In the genomic region with DNA sequence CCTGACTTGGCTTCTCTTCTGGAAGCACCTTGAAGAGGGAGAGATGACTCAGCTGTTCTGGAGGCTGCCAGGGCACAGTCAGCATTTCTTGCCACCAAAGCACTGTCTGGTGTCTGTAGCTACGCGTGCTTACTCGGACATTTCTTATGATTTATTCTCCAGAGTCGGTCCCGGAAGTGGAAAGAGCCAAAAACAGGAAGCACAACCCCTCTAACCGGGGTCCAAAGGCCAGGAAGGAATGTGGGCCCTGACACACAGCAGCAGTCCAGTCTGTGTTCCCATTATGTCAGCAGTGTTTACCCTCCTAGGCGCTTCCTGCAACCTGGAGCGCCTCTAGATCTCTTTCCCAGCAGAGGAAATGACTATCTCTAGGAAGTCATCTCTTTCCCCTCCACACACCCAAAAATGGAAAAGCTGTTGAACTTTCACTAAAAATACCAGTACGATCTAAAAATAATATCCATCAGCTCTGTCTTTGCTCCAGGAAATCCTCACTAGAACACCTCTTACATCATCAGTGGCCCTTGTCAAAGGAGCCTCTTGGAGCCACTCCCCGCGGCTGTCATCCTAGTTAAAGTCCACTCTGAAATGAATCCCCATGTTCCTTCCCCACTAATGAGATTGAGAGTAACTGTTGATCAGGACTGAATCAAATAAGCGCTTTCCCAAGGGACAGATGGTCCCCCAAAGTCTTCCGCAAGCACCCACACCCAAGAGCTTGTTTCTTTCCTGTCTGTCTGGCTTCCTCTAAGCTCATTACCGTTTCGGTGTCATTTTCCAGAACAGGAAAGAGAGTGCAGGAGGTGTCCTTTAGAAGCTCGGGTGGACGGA, we compare ENCODE assay signal across 10 mouse cellular contexts.
DNase-seq lines count a peak whose midpoint lies in the region; ATAC-seq lines count a peak whose summit lies in the region.
"Had no signal": no experiment of that assay in that cellular context is flagged by ENCODE, and none has a peak within 500 bp of the region (broad histone marks: within the 10 kb centered on the region; RNA-seq: fewer than 3 reads in every experiment).

No protein-coding gene starts in this region.

- no peak overlapping the region for H3K4me3 ChIP-seq in heart, embryonic 14.5 days (ENCODE audit: control insufficient read depth in 1 of 2, insufficient read depth in 1 of 2, low read depth in 1 of 2, low read length in 2 of 2)
- no peak overlapping the region for H3K4me3 ChIP-seq in midbrain, embryonic 10.5 days
- H3K4me3 ChIP-seq: neural tube, embryonic 13.5 days had no signal

- H3K27me3 ChIP-seq in heart, embryonic 14.5 days (ENCODE audit: control insufficient read depth, insufficient read depth, low read length), result no peaks in the 10 kb centered on the region
- peaks cover 11% of the 10 kb centered on the region for H3K27me3 ChIP-seq in midbrain, embryonic 10.5 days (ENCODE audit: low read depth, poor library complexity, severe bottlenecking)
- H3K27me3 ChIP-seq: neural tube, embryonic 13.5 days had no signal

- H3K4me1 ChIP-seq in heart, embryonic 14.5 days (ENCODE audit: control insufficient read depth in 2 of 2, insufficient read depth in 2 of 2, low read length in 2 of 2), result peaks cover 9 to 12% of the 10 kb centered on the region in 2 experiments; a peak in 3 of 4 replicates
- H3K4me1 ChIP-seq in midbrain, embryonic 10.5 days, result 0 out of 2 replicates have a peak, but pooled peaks cover 6% of the 10 kb centered on the region

- peak overlapping the region; percentile 31 to 64; a peak in 3 of 4 replicates for H3K27ac ChIP-seq in heart, embryonic 14.5 days (replicated peaks in 1 of 2; ENCODE audit: control insufficient read depth in 1 of 2, insufficient read depth in 1 of 2, low read depth in 2 of 2, low read length in 2 of 2)
- H3K27ac ChIP-seq in midbrain, embryonic 10.5 days (replicated peaks), result no peak overlapping the region
- H3K27ac ChIP-seq: neural tube, embryonic 13.5 days had no signal

- no peaks in the 10 kb centered on the region for H3K36me3 ChIP-seq in heart, embryonic 14.5 days (ENCODE audit: control insufficient read depth, insufficient read depth, low read length)
- no peaks in the 10 kb centered on the region for H3K36me3 ChIP-seq in midbrain, embryonic 10.5 days
- H3K36me3 ChIP-seq: neural tube, embryonic 13.5 days had no signal

- 43% methylated on average over 17 of the region's 17 CpGs for WGBS in heart, embryonic 14.5 days
- WGBS in midbrain, embryonic 10.5 days, result 85% methylated on average over 17 of the region's 17 CpGs

- peak; percentile 82 for ATAC-seq in heart, embryonic 14.5 days (ENCODE audit: insufficient number of reproducible peaks, insufficient read depth, low FRiP score, low read depth)
- ATAC-seq: inflammation-experienced regulatory T-cells, adult 6 months had no signal

- no peak overlapping the region for H3K9ac ChIP-seq in heart, embryonic 14.5 days (ENCODE audit: low read length)
- H3K9ac ChIP-seq: neural tube, embryonic 13.5 days had no signal

- intact Hi-C loops in gastrocnemius, postnatal 14 days (cut with DNase I; ENCODE audit: low total_unique reads), result no loop called here

- H3K9me3 ChIP-seq in heart, embryonic 14.5 days (ENCODE audit: control insufficient read depth, low read length), result peaks cover 4% of the 10 kb centered on the region; the same call in 1 of the 2 replicates
- peaks cover 8% of the 10 kb centered on the region; the same call in 1 of the 2 replicates for H3K9me3 ChIP-seq in midbrain, embryonic 10.5 days (replicated peaks)

- peak; percentile 25 for DNase-seq in gastrocnemius, adult 18-20 months (ENCODE audit: low spot score)
- no peak for DNase-seq in gastrocnemius, postnatal 14 days
- peak; percentile 55 to 86 for DNase-seq in kidney, postnatal 25 days
- peak; percentile 22 for DNase-seq in retina, embryonic 14.5 days (ENCODE audit: low spot score)
- no peak for DNase-seq in testis, postnatal 10 days (ENCODE audit: low spot score)
- DNase-seq in midbrain, embryonic 10.5 days (ENCODE audit: low spot score), result no peak
- no peak for DNase-seq in cerebellum, adult 18-20 months

- no peak overlapping the region for H3K4me2 ChIP-seq in heart, embryonic 14.5 days (ENCODE audit: low read length)
- H3K4me2 ChIP-seq: neural tube, embryonic 13.5 days had no signal

Comparison
In these comparisons a context has a peak if more than half of its experiments do, and no peak if none do; other contexts are left out.
1. DNase-seq: peak in gastrocnemius, adult 18-20 months (single experiment), kidney, postnatal 25 days (2 of 2) and retina, embryonic 14.5 days (single experiment); none in gastrocnemius, postnatal 14 days (single experiment), testis, postnatal 10 days (single experiment), midbrain, embryonic 10.5 days (single experiment) and cerebellum, adult 18-20 months (0 of 2).